Mouse (Mus musculus) spleen, adult 2 months (tissue): ENCODE measurements around the gene Prox2. TPM values are rescaled to one million over a fixed set of nuclear protein-coding genes. Genes with fewer than 3 reads are reported as not detected.

Source experiments
- DNase-seq, 2 experiments: peaks; one replicate each; pipeline versions ENCODE4 v3.0.0 to v3.0.0-alpha.2; 2012 to 2021; ENCODE audit warnings: low spot score in 2 of 2, low read depth in 1 of 2
- H3K27ac ChIP-seq: fragments of 200-500 bp; 2 replicates; pipeline ENCODE4 v1.5.1; 2012; ENCODE audit warnings: low read length, inconsistent platforms; ENCODE audit not compliant: insufficient read depth
- H3K27me3 ChIP-seq: fragments of 200-500 bp; 2 replicates; pipeline ENCODE4 v1.6.1; 2012; ENCODE audit warnings: mild to moderate bottlenecking, moderate library complexity, low read length, inconsistent platforms; ENCODE audit not compliant: control insufficient read depth, insufficient read depth
- H3K36me3 ChIP-seq: fragments of 200-500 bp; 2 replicates; pipeline ENCODE4 v1.6.1; 2012; ENCODE audit warnings: mild to moderate bottlenecking, low read length, inconsistent platforms; ENCODE audit not compliant: control insufficient read depth, insufficient read depth
- H3K4me1 ChIP-seq: fragments of 200-500 bp; 2 replicates; pipeline ENCODE4 v1.6.1; 2011; ENCODE audit warnings: inconsistent platforms; ENCODE audit not compliant: control insufficient read depth, insufficient read depth, insufficient read length
- H3K4me3 ChIP-seq: fragments of 200-500 bp; 2 replicates; pipeline ENCODE4 v1.5.1; 2011; ENCODE audit warnings: mild to moderate bottlenecking, inconsistent platforms; ENCODE audit not compliant: insufficient read depth, insufficient read length; ENCODE audit errors: extremely low read depth
- CTCF ChIP-seq: fragments of 200-500 bp; IDR thresholded peaks from 2 replicates; pipeline ENCODE4 v1.5.1; 2011; ENCODE audit warnings: mild to moderate bottlenecking, inconsistent platforms; ENCODE audit not compliant: insufficient read depth, insufficient read length, insufficient replicate concordance; ENCODE audit errors: extremely low read depth
- POLR2A ChIP-seq: fragments of 200-500 bp; IDR thresholded peaks from 2 replicates; pipeline ENCODE4 v1.6.1; 2011; ENCODE audit warnings: low read depth, low read length, inconsistent platforms
- WGBS: fragments of 180-500 bp; shearing (Covaris S2); methylation state at CpG from one replicate; pipeline ENCODE4 v1.1.7; 2018; 5-methylcytosine and 5-hydroxymethylcytosine counted together
- polyA plus RNA-seq: library from polyadenylated mRNA; depleted of rRNA; stranded (reverse); fragments of >200 nt; gene quantifications from 2 replicates; pipeline ENCODE4 v1.2.3, GENCODE M21; 2012

The Prox2 gene
- polyA plus RNA-seq, 1 experiment, result 2.6 TPM

DNA sequence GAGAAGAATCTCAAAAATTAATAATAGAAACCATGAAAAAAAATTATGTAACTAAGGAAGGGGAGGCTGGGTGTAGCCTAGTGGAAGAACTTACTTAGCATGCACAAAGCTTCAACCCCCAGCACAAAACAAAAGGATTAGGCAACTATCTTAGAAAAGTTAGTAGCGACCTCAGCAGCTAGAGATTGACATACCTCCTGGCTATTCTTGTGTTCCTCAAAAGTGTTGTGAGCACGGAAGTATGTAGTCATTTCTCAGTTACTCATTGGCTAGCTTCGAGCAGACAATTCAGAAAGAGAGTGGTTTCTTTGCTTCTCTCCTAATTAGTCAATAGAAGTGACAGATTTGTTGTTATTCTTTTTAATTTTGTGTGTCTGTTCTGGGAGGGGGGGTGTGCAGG is 1.9 kb downstream of the Prox2 start:
- Histone ChIP-seq H3K4me1 (peaks cover 6% of the 10 kb centered on the region), H3K27ac (no peak overlapping the region), H3K27me3 (no peaks in the 10 kb centered on the region), H3K4me3 (no peak overlapping the region), H3K36me3 (no peaks in the 10 kb centered on the region)
- WGBS, result 75% methylated on average over 3 of the region's 3 CpGs
- TF ChIP-seq POLR2A (no peak), CTCF (no peak)
- DNase-seq, result no peak

DNA sequence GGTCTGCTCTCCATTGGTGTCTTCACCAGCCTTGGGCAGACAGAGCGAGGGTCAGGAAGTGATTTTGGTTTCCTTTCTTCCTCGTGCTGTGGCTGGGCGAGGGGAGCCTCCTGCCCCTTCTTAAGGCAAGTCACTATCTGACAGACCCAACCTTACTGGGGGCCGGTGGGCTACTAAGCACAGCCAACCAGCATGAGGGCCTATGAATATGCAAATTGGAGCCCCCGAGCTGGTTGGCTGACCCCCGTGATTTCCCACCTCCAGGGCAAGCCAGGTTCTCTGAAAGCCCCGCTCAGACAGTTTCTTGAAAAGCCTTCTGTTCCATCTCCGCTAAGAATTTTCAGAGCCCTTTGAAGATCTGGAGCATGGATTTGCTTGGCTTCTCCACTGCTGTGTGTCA is 4.3 kb downstream of the Prox2 start:
- DNase-seq, result no peak
- Histone ChIP-seq H3K36me3 (no peaks in the 10 kb centered on the region), H3K4me1 (peaks cover 4% of the 10 kb centered on the region), H3K27me3 (no peaks in the 10 kb centered on the region), H3K4me3 (peak overlapping the region; percentile 3; the same call in 1 of the 2 replicates), H3K27ac (no peak overlapping the region)
- TF ChIP-seq CTCF (no peak), POLR2A (no peak)
- WGBS, result 13% methylated on average over 8 of the region's 8 CpGs

DNA sequence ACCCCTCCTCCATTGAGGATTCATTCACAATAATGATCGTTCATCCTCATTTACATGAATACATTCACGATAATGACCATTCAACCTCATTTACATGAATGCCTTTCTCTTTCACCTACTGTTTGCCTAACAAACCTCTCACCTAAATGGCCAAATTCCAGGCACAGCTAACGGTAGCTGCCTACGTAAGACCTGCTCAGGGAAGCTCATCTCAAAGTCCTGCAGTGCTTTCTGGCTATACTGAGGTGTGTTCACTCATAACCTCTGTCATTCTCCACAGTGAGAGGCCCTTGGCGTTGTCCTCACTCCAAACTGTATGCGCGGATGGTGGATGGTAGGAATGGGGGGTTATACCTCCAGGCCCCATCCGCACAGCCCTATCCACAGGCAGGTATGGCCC is 5.8 kb downstream of the Prox2 start:
- TF ChIP-seq POLR2A (no peak), CTCF (no peak)
- Histone ChIP-seq H3K4me3 (no peak overlapping the region), H3K4me1 (peaks cover under 1% of the 10 kb centered on the region; the same call in 1 of the 2 replicates), H3K36me3 (no peaks in the 10 kb centered on the region), H3K27ac (no peak overlapping the region), H3K27me3 (no peaks in the 10 kb centered on the region)
- 96% methylated on average over 8 of the region's 8 CpGs for WGBS
- no peak for DNase-seq

DNA sequence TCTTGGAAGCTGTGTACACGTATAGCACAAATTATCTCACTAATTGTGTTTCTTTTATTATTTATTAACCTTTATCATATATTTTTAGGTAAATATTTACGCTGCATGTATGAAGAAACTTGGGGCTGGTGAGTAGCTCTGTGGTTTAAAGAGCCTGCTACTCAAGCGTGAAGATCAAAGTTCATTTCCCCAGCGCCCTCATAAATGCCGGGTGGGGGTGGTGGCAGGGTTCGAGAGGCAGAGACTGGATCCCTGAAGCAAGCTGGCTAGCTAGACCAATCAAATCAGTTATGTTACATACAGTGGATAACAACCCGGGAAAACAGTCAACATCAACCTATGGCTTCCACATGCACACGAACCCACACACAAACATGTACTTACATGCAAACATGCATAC is 7.5 kb downstream of the Prox2 start:
- WGBS, result 78% methylated on average over 8 of the region's 8 CpGs
- Histone ChIP-seq H3K27me3 (no peaks in the 10 kb centered on the region), H3K4me1 (no peaks in the 10 kb centered on the region), H3K4me3 (no peak overlapping the region), H3K36me3 (no peaks in the 10 kb centered on the region), H3K27ac (no peak overlapping the region)
- TF ChIP-seq CTCF (no peak), POLR2A (no peak)
- no peak for DNase-seq

DNA sequence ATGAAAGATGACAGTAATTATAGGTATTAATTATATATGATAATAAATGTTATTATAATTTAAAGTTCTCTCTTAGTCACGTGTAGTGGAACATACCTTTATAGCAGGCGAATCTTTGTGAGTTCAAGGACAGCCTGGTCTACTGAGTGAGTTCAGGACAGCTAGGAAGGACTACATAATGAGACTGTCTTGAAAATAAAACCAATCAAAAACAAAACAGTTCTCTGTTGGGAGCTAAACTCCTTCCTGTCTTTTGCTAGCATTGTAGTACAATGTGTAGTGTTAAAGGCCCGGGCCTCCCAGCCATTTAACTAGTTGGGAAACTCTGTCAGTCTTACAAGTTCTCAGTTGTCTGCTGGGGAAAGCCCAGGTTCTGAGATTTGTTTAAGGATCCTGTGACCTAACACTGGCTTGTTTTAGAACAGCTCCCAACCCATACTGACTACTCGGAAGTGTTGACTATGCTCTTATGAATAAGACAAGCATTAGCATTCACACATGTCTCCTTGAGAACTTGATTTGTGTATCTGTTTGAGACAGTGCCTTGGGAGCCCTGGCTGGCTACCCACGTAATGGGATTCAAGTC is 8.9 kb downstream of the Prox2 start:
- Histone ChIP-seq H3K36me3 (no peaks in the 10 kb centered on the region), H3K4me1 (no peaks in the 10 kb centered on the region), H3K27ac (no peak overlapping the region), H3K4me3 (no peak overlapping the region), H3K27me3 (no peaks in the 10 kb centered on the region)
- 92% methylated on average over 5 of the region's 5 CpGs for WGBS
- TF ChIP-seq CTCF (no peak), POLR2A (no peak)
- no peak for DNase-seq

DNA sequence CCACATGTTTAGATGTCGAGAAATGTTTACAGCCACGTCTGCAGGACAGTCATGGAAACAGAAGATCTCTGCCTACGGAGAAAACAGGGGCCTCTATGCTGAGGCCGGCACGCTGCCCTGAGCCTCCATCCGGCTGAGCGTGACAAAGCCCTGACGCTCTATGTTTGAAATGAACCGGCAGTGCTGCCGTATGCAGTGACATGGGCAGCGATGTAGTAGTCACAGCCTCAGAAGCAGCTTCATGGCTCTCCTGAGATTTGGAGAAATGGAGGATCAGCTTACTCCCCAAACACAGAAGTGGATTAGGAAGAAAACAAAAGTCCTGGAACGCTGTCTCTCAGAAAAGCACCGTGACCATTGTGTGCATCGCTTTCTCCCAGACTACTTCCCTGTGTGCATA is 9.6 kb downstream of the Prox2 start:
- Histone ChIP-seq H3K4me1 (no peaks in the 10 kb centered on the region), H3K4me3 (no peak overlapping the region), H3K27me3 (no peaks in the 10 kb centered on the region), H3K27ac (no peak overlapping the region), H3K36me3 (no peaks in the 10 kb centered on the region)
- 91% methylated on average over 14 of the region's 14 CpGs for WGBS
- TF ChIP-seq POLR2A (no peak), CTCF (no peak)
- no peak for DNase-seq

DNA sequence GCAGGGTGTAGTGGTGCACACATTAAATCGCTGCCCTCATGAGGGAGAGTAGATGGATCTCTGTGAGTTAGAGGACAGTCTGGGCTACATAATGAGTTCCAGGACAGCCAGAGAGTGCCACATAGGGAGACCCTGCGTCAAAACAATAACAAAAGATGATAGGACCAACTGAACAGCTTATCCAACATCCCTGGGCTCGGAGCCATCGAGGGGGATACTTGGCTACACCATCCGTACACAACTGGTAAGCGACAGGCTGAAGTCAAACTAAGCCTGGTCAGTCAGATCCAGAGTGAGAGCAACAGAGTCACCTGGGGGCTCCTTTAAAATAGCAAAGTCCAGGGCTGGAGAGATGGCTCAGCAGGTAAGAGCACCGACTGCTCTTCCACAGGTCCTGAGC is 14.7 kb downstream of the Prox2 start:
- TF ChIP-seq POLR2A, result no peak
- TF ChIP-seq CTCF, result no peak
- no peaks in the 10 kb centered on the region for H3K27me3 ChIP-seq
- no peak for DNase-seq
- H3K4me1 ChIP-seq, result no peaks in the 10 kb centered on the region
- H3K4me3 ChIP-seq, result no peak overlapping the region
- no peaks in the 10 kb centered on the region for H3K36me3 ChIP-seq
- no peak overlapping the region for H3K27ac ChIP-seq
- WGBS, result 96% methylated on average over 7 of the region's 7 CpGs
